Mouse (Mus musculus) E14TG2a.4 (cell line): ENCODE results near the gene Tmppe.
A peak's percentile ranks its signal among the peaks of the same experiment; 100 is the strongest.
"Not testable (repeated sequence)": the region's sequence is repeated elsewhere in the genome, so short reads cannot be mapped to it uniquely, and the experiment has no call there.

Experiments
- H3K27me3 ChIP-seq: 2 replicates; pipeline ENCODE4 v1.6.1; 2014; ENCODE audit warnings: low read length, control low read depth; ENCODE audit not compliant: insufficient read depth
- H3K36me3 ChIP-seq: 2 replicates; pipeline ENCODE4 v1.6.1; 2014; ENCODE audit warnings: low read length, control low read depth; ENCODE audit not compliant: insufficient read depth
- H3K4me1 ChIP-seq: replicated peaks from 2 replicates; pipeline ENCODE4 v1.6.1; 2014; ENCODE audit warnings: low read depth, low read length, control low read depth
- H3K4me3 ChIP-seq: replicated peaks from 2 replicates; pipeline ENCODE4 v1.5.1; 2014; ENCODE audit warnings: mild to moderate bottlenecking, low read length
- H3K9me3 ChIP-seq: 2 replicates; pipeline ENCODE4 v1.6.1; 2014; ENCODE audit warnings: low read length, control low read depth
- CTCF ChIP-seq: conservative IDR thresholded peaks from 2 replicates; pipeline ENCODE4 v1.5.1; 2014; ENCODE audit warnings: low read length
- NANOG ChIP-seq: IDR thresholded peaks from 2 replicates; pipeline ENCODE4 v1.6.1; 2014; ENCODE audit warnings: borderline replicate concordance, low read length, mixed read lengths
- POU5F1 ChIP-seq: IDR thresholded peaks from 2 replicates; pipeline ENCODE4 v1.6.1; 2014; ENCODE audit warnings: low read length, borderline replicate concordance

Gene Tmppe

DNA sequence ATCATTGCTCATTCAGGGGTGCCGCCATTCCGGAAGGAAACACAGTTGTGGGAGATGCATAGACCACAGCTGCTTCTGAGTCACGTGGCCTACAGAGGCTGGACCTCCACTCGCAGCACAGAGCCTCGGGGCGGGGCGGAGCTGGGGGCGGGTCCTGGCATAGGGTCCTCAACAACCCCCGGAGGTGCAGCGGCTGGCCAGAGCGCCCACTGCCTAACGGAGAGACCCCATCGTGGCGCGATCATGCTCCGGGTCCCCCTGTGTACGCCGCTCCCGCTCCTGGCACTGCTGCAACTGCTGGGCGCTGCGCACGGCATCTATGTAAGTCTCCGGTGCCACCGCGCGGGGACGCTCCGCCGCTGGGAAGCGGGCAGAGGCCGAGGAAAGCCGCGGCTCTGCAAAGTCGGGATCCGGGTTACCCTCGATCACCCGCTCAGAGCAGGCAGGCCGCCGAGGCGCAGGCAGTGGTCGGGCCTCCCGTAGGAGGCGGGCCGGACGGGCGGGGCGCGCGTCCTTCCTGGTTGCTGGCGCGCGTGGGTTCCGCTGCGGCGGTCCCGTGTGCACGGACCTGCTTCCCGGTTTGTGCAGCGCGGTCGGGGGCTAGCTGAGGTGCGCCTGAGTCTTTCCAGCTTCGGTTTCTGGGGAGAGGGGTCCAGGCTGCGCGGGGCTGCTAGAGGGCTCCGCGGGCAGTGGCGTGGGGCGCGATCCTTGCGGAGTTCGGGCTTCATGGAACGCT, at the start of gene Tmppe, which contains the start of gene Glb1:
Gene Tmppe (plus strand): TSS at position 157 of the 736 bp plus-strand sequence.
Gene Glb1 (plus strand): TSS at position 128 of the 736 bp plus-strand sequence.
- TF ChIP-seq CTCF (no peak), NANOG (no peak), POU5F1 (no peak)
- Histone ChIP-seq H3K27me3 (no peaks in the 10 kb centered on the region), H3K4me1 (peaks cover 63% of the 10 kb centered on the region), H3K9me3 (peaks cover 43% of the 10 kb centered on the region), H3K36me3 (peaks cover 29% of the 10 kb centered on the region), H3K4me3 (peak within 1 kb of the TSS; percentile 95)

DNA sequence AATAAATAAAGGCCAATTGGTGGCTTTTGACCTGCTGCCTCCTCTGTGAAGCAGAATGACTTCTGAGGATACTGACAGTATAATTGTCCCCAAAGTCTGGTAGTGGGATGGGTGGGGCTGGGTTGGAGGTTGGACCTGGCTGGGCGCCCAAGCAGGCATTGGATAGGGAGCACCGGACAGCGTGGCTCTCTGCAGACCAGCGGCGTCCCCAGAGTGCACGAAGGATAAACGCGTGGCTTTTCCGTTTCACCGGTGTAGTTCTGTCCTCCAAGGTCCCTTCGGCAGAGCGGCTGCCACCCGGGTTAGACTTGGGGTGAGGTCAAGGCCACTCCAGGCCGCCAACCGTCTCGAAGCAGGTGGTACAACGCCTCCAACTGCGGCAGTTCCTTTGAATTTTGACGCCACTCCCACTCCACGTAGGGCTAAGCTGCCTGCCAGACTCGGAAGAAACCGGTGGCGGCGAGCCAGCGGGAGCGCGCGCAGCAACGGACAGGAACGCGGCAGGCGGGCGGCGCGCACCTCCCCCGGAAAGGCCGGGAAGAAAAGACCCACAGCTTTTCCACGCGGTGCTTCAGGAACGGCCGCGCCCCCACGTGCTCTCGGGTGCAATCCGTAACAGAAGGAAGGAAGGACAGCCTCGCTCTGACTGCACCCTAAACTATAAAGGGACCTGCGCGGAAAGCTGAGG, 33.0 kb upstream of the Tmppe start:
- H3K9me3 ChIP-seq = no peaks in the 10 kb centered on the region
- H3K4me1 ChIP-seq = peaks cover 16% of the 10 kb centered on the region
- peaks cover 27% of the 10 kb centered on the region for H3K27me3 ChIP-seq
- peaks cover 2% of the 10 kb centered on the region for H3K36me3 ChIP-seq
- TF ChIP-seq NANOG = no peak
- TF ChIP-seq POU5F1 = no peak
- no peak for TF ChIP-seq CTCF
- H3K4me3 ChIP-seq = peak overlapping the region; percentile 75

GRCm38 (mm10) chr9:114368471-114368858, 32.4 kb upstream of the Tmppe start:
- Histone ChIP-seq H3K36me3 (peaks cover 7% of the 10 kb centered on the region), H3K27me3 (peaks cover 27% of the 10 kb centered on the region), H3K4me1 (peaks cover 16% of the 10 kb centered on the region), H3K9me3 (no peaks in the 10 kb centered on the region), H3K4me3 (peak overlapping the region; percentile 75)
- TF ChIP-seq NANOG (no peak), CTCF (no peak), POU5F1 (no peak)

- peaks cover 16% of the 10 kb centered on the region for H3K36me3 ChIP-seq
- peaks cover 24% of the 10 kb centered on the region for H3K27me3 ChIP-seq
- 0 out of 2 replicates have a peak, but pooled peaks have one; percentile 10 for TF ChIP-seq CTCF
- not testable (repeated sequence) for H3K4me3 ChIP-seq, H3K9me3 ChIP-seq
- peaks cover 16% of the 10 kb centered on the region for H3K4me1 ChIP-seq
Observed at GRCm38 (mm10) chr9:114369389-114369788, 31.5 kb upstream of the Tmppe start.

- Histone ChIP-seq H3K27me3 (peaks cover 15% of the 10 kb centered on the region), H3K4me1 (peaks cover 16% of the 10 kb centered on the region), H3K36me3 (peaks cover 39% of the 10 kb centered on the region), H3K9me3 (peaks cover 22% of the 10 kb centered on the region)
- peak; percentile 19; the same call in 1 of the 2 replicates for TF ChIP-seq CTCF
- not testable (repeated sequence) for H3K4me3 ChIP-seq
Observed at GRCm38 (mm10) chr9:114371717-114372116, 29.2 kb upstream of the Tmppe start.

DNA sequence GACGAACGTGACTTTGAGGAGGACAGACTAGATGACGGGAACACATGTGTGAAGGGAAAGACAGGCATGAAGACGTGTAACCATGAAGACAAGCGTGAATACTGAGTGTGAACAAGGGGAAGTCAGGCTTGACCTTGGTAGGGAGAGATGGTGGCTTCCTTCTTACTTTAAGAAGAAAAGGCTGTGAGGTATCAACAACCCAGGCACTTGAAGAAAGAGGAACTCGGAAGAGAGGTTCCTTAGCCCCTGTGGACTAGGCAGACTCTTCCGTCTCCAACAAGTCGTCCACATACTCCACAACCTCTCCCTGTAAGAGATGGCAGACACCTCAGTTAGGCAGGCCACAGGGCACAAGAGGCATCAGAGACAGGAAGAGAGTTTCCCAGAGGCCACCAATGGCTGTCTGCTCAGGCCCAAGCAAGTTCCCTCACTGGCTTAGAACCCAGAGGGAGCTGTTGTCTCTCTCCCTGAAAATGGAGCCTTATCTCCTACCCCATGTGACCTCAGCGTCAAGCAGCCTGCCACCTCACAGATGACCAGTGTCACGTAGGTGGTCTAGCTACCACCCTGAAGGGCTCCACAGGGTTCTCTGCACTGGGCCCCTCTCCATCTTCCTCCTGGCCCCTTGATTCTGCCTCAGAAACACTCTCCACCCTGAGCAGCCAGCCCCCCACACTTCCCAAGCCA, 25.5 kb upstream of the Tmppe start:
- no peak for TF ChIP-seq CTCF
- TF ChIP-seq NANOG = no peak
- TF ChIP-seq POU5F1 = no peak
- Histone ChIP-seq H3K36me3 (peaks cover 76% of the 10 kb centered on the region), H3K4me3 (no peak overlapping the region), H3K9me3 (peaks cover 23% of the 10 kb centered on the region), H3K27me3 (no peaks in the 10 kb centered on the region), H3K4me1 (peaks cover 19% of the 10 kb centered on the region)

GRCm38 (mm10) chr9:114377168-114377567, 23.7 kb upstream of the Tmppe start:
- Histone ChIP-seq H3K4me1 (peaks cover 15% of the 10 kb centered on the region), H3K36me3 (peaks cover 91% of the 10 kb centered on the region), H3K4me3 (no peak overlapping the region), H3K9me3 (peaks cover 23% of the 10 kb centered on the region), H3K27me3 (no peaks in the 10 kb centered on the region)
- no peak for TF ChIP-seq NANOG

- Histone ChIP-seq H3K9me3 (peaks cover 17% of the 10 kb centered on the region), H3K4me3 (no peak overlapping the region), H3K27me3 (no peaks in the 10 kb centered on the region), H3K36me3 (peaks cover 91% of the 10 kb centered on the region), H3K4me1 (peaks cover 25% of the 10 kb centered on the region)
- TF ChIP-seq CTCF = no peak
- no peak for TF ChIP-seq POU5F1
- TF ChIP-seq NANOG = no peak
Observed at GRCm38 (mm10) chr9:114379871-114380270, 21.0 kb upstream of the Tmppe start.
